Mouse (Mus musculus) stomach, embryonic 14.5 days (tissue): ENCODE data around the gene Adam1a. TPM values are rescaled to one million over a fixed set of nuclear protein-coding genes. Genes with fewer than 3 reads are reported as not detected.

Experiments used
- polyA plus RNA-seq: library from polyadenylated mRNA; unstranded; fragments of >200 nt; fragmentation: Nextera tagmentation; extraction: Ambion mirVana; gene quantifications from 2 replicates; pipeline ENCODE4 v1.2.1, GENCODE M21; 2014

Adam1a gene
- polyA plus RNA-seq, 1 experiment from 2014 or later: 2.2 TPM

Other genes starting within 250 kb of the Adam1a start
- gene Trafd1, start 159.8 kb downstream of the Adam1a start, polyA plus RNA-seq: 78.2 and 81.9 TPM in 2 replicates
- gene Naa25, start 147.5 kb downstream of the Adam1a start, polyA plus RNA-seq: 41.0 and 42.1 TPM in 2 replicates
- gene Tmem116, start 93.6 kb downstream of the Adam1a start, polyA plus RNA-seq: 1.9 and 3.2 TPM in 2 replicates
- 132 and 140 TPM in 2 replicates for gene Erp29, start 93.0 kb downstream of the Adam1a start, polyA plus RNA-seq
- gene Adam1b, start 42.0 kb downstream of the Adam1a start, polyA plus RNA-seq: 0.11 and 0.12 TPM in 2 replicates
- 0.87 TPM in 1 of 2 replicates, not detected in the other for gene Gm42878, start within 50 bp of the Adam1a start, polyA plus RNA-seq
- gene Mapkapk5, start 423 bp upstream of the Adam1a start, polyA plus RNA-seq: 52.9 and 56.3 TPM in 2 replicates
- 68.4 and 74.6 TPM in 2 replicates for gene Aldh2, start 48.3 kb upstream of the Adam1a start, polyA plus RNA-seq
- 2.2 and 2.7 TPM in 2 replicates for gene Acad12, start 73.5 kb upstream of the Adam1a start, polyA plus RNA-seq
- 2.3 and 2.4 TPM in 2 replicates for gene Acad10, start 115.0 kb upstream of the Adam1a start, polyA plus RNA-seq
- gene Brap, start 115.1 kb upstream of the Adam1a start, polyA plus RNA-seq: 30.8 and 31.7 TPM in 2 replicates
- 71.9 and 78.4 TPM in 2 replicates for gene Atxn2, start 165.9 kb upstream of the Adam1a start, polyA plus RNA-seq